In genomic region chr5:107124531-107124930, GRCm38 (mm10) we compare ENCODE assay signal across 11 mouse cellular contexts.
DNase-seq lines count a peak whose midpoint lies in the region; ATAC-seq and TF ChIP-seq lines count a peak whose summit lies in the region.
"Had no signal": no experiment of that assay in that cellular context is flagged by ENCODE, and none has a peak within 500 bp of the region (broad histone marks: within the 10 kb centered on the region; RNA-seq: fewer than 3 reads in every experiment).

No protein-coding gene starts in this region.

- WGBS in heart, embryonic 13.5 days, result 83% methylated on average over 7 of the region's 7 CpGs
- WGBS in heart, embryonic 12.5 days, result 91% methylated on average over 7 of the region's 7 CpGs
- WGBS in lung, postnatal 0 days, result 38% methylated on average over 7 of the region's 7 CpGs
- WGBS in intestine, embryonic 15.5 days, result 46% methylated on average over 7 of the region's 7 CpGs

- H3K9me3 ChIP-seq in heart, embryonic 13.5 days, result no peaks in the 10 kb centered on the region
- H3K9me3 ChIP-seq in heart, embryonic 12.5 days (replicated peaks), result no peaks in the 10 kb centered on the region
- no peaks in the 10 kb centered on the region for H3K9me3 ChIP-seq in lung, postnatal 0 days (ENCODE audit: low read length)
- no peaks in the 10 kb centered on the region for H3K9me3 ChIP-seq in intestine, embryonic 15.5 days

- no peak overlapping the region for H3K4me3 ChIP-seq in heart, embryonic 13.5 days
- no peak overlapping the region for H3K4me3 ChIP-seq in heart, embryonic 12.5 days
- H3K4me3 ChIP-seq in lung, postnatal 0 days (ENCODE audit: low read depth, low read length), result no peak overlapping the region
- H3K4me3 ChIP-seq in intestine, embryonic 15.5 days (replicated peaks), result no peak overlapping the region
- H3K4me3 ChIP-seq: erythroblast, embryonic 14.5 days had no signal

- no peak overlapping the region for H3K4me2 ChIP-seq in heart, embryonic 13.5 days
- H3K4me2 ChIP-seq in heart, embryonic 12.5 days, result no peak overlapping the region
- no peak overlapping the region for H3K4me2 ChIP-seq in lung, postnatal 0 days (replicated peaks; ENCODE audit: low read depth, low read length)
- no peak overlapping the region for H3K4me2 ChIP-seq in intestine, embryonic 15.5 days (replicated peaks)

- no peaks in the 10 kb centered on the region for H3K27me3 ChIP-seq in heart, embryonic 13.5 days (replicated peaks)
- H3K27me3 ChIP-seq in heart, embryonic 12.5 days (replicated peaks), result no peaks in the 10 kb centered on the region
- H3K27me3 ChIP-seq in lung, postnatal 0 days (replicated peaks; ENCODE audit: insufficient read depth, low read length), result no peaks in the 10 kb centered on the region
- no peaks in the 10 kb centered on the region for H3K27me3 ChIP-seq in intestine, embryonic 15.5 days (replicated peaks)
- H3K27me3 ChIP-seq: CH12.LX had no signal

- peak; percentile 36 for DNase-seq in lung, postnatal 0 days (ENCODE audit: low spot score)
- DNase-seq in lung, postnatal 36 days, result no peak
- no peak for DNase-seq in c-Kit-positive CD71-positive TER-119-positive erythroid progenitor cells, embryonic 14.5 days (ENCODE audit: low spot score)
- no peak for DNase-seq in left cerebral cortex, adult 18-20 months (ENCODE audit: low spot score in 2 of 2)
- DNase-seq: cerebellum, adult 9-11 months had no signal

- no peak; the same call in 1 of the 2 replicates for TF ChIP-seq EP300 in lung, postnatal 0 days (IDR thresholded peaks at IDR 0.05)

- H3K9ac ChIP-seq in heart, embryonic 13.5 days, result no peak overlapping the region
- no peak overlapping the region for H3K9ac ChIP-seq in heart, embryonic 12.5 days
- H3K9ac ChIP-seq in lung, postnatal 0 days (replicated peaks; ENCODE audit: low read depth), result no peak overlapping the region
- no peak overlapping the region for H3K9ac ChIP-seq in intestine, embryonic 15.5 days

- H3K36me3 ChIP-seq in heart, embryonic 13.5 days, result peaks cover 32% of the 10 kb centered on the region
- H3K36me3 ChIP-seq in heart, embryonic 12.5 days, result peaks cover 11% of the 10 kb centered on the region
- H3K36me3 ChIP-seq in lung, postnatal 0 days (ENCODE audit: insufficient read depth, low read length), result peaks cover 13% of the 10 kb centered on the region; the same call in 1 of the 2 replicates
- H3K36me3 ChIP-seq in intestine, embryonic 15.5 days, result no peaks in the 10 kb centered on the region

- H3K27ac ChIP-seq in heart, embryonic 13.5 days (replicated peaks), result peak overlapping the region; percentile 34; the same call in 1 of the 2 replicates
- H3K27ac ChIP-seq in heart, embryonic 12.5 days (ENCODE audit: poor library complexity, severe bottlenecking), result no peak overlapping the region
- H3K27ac ChIP-seq in lung, postnatal 0 days (ENCODE audit: low read length), result no peak overlapping the region
- H3K27ac ChIP-seq in intestine, embryonic 15.5 days, result peak overlapping the region; percentile 3; the same call in 1 of the 2 replicates

- no peak for TF ChIP-seq CTCF in lung, postnatal 0 days (IDR thresholded peaks at IDR 0.05)

- peaks cover 75% of the 10 kb centered on the region for H3K4me1 ChIP-seq in heart, embryonic 13.5 days
- H3K4me1 ChIP-seq in heart, embryonic 12.5 days (replicated peaks), result peaks cover 56% of the 10 kb centered on the region
- peaks cover 10% of the 10 kb centered on the region for H3K4me1 ChIP-seq in lung, postnatal 0 days (ENCODE audit: insufficient read depth, low read depth, low read length)
- H3K4me1 ChIP-seq in intestine, embryonic 15.5 days (replicated peaks), result peaks cover 8% of the 10 kb centered on the region

- no peak for ATAC-seq in heart, embryonic 13.5 days (ENCODE audit: extremely low read depth, insufficient number of reproducible peaks, low FRiP score, low TSS enrichment)
- ATAC-seq in heart, embryonic 12.5 days (ENCODE audit: insufficient number of reproducible peaks, low FRiP score), result no peak
- ATAC-seq in lung, postnatal 0 days, result peak; percentile 11; the same call in 1 of the 2 replicates
- ATAC-seq in intestine, embryonic 15.5 days, result peak; percentile 60
- ATAC-seq in megakaryocyte, adult 5-6 weeks (ENCODE audit: poor library complexity, severe bottlenecking), result no peak

Comparison
In these comparisons a context has a peak if more than half of its experiments do, and no peak if none do; other contexts are left out.
1. H3K27ac ChIP-seq: peak in heart, embryonic 13.5 days (single experiment) and intestine, embryonic 15.5 days (single experiment); none in heart, embryonic 12.5 days (single experiment) and lung, postnatal 0 days (single experiment).
2. ATAC-seq: peak in lung, postnatal 0 days (single experiment) and intestine, embryonic 15.5 days (single experiment); none in heart, embryonic 13.5 days (single experiment), heart, embryonic 12.5 days (single experiment) and megakaryocyte, adult 5-6 weeks (single experiment).